Mouse (Mus musculus): ENCODE data around the gene Dek. TPM values are rescaled to one million over a fixed set of nuclear protein-coding genes. Genes with fewer than 3 reads are reported as not detected.

Dek gene
- polyA plus RNA-seq, 1 experiment = 66.4 TPM

GRCm38 (mm10) chr13:47053971-47054370 lies 52.0 kb downstream of the Dek start:
- peak; percentile 83 for DNase-seq (ENCODE audit: low read depth)
- TF ChIP-seq POLR2A (IDR thresholded peaks at IDR 0.05; ENCODE audit: borderline replicate concordance, extremely low read depth, insufficient read depth, insufficient read length, poor library complexity, severe bottlenecking) (no peak), CTCF (IDR thresholded peaks at IDR 0.05; ENCODE audit: borderline replicate concordance, extremely low read depth, insufficient read depth, insufficient read length) (no peak)

GRCm38 (mm10) chr13:47050009-47050408 lies 56.0 kb downstream of the Dek start:
- DNase-seq (ENCODE audit: low read depth) = no peak
- TF ChIP-seq POLR2A (IDR thresholded peaks at IDR 0.05; ENCODE audit: borderline replicate concordance, extremely low read depth, insufficient read depth, insufficient read length, poor library complexity, severe bottlenecking) (no peak), CTCF (IDR thresholded peaks at IDR 0.05; ENCODE audit: borderline replicate concordance, extremely low read depth, insufficient read depth, insufficient read length) (no peak)

DNA sequence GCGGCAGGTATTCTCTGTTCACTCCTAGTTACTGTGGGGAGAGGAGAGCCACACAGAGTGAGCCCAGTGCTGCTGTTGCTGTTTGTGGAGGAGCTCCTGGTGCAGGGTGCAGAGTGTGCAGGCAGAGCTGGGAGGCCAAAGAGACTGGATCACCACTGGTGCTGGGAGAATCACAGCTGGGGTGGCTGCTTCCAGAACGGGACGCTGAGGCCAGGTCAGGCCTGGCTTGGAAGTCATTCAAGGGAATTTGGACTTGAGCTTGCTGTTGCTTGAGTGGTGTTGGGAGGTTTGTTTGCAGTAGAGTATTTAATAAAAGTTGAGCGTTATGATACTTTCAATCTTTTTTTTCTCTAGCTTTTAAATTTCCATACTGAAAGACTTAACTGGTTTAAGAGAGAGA lies 58.0 kb downstream of the Dek start:
- TF ChIP-seq CTCF (IDR thresholded peaks at IDR 0.05; ENCODE audit: borderline replicate concordance, extremely low read depth, insufficient read depth, insufficient read length) = no peak
- no peak for TF ChIP-seq POLR2A (IDR thresholded peaks at IDR 0.05; ENCODE audit: borderline replicate concordance, extremely low read depth, insufficient read depth, insufficient read length, poor library complexity, severe bottlenecking)
- DNase-seq (ENCODE audit: low read depth) = no peak

GRCm38 (mm10) chr13:47044617-47044947 lies 61.4 kb downstream of the Dek start, which contains the start of gene Tpmt:
TSS of gene Tpmt (minus strand) at chr13:47044737.
- TF ChIP-seq POLR2A (IDR thresholded peaks at IDR 0.05; ENCODE audit: borderline replicate concordance, extremely low read depth, insufficient read depth, insufficient read length, poor library complexity, severe bottlenecking) (no peak), CTCF (IDR thresholded peaks at IDR 0.05; ENCODE audit: borderline replicate concordance, extremely low read depth, insufficient read depth, insufficient read length) (no peak)
- no peak for DNase-seq (ENCODE audit: low read depth)

DNA sequence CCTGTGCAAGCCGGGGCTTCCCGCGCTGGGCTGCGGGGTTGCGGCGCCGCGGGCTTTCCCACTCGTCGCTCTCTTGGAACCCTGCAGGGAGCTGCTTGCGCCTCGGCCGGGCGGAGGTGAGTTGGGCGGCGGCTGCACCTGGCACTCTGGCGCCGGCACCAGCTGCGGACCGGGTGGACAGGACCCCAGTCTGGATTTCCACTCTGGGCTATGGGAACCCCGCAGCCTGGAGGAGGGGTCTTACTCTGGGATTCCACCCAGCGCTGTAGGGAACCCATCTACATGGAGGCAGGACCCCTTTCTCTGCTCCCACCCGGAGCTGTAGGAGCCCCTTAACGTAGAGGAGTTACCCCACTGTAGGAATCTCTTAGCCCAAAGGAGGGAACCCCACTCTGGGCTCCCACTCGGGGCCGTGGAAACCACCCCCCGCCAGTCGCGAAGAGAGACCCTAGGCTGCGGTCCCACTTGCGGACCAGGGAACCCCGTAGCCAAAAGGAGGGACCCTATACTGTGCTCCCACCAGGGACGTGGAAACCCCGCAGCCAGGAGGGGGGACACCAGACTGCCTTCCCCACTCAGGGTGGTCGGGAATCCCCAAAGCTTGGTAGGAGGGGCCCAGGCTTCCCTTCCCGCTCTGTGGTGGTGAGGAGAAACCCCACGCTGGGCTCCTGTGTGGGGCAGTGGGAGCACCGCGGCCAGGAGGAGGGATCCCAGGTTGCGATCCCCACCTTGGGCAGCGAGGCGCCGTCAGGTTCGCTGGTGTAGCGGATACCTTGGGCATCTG lies 62.0 kb downstream of the Dek start:
- TF ChIP-seq CTCF (IDR thresholded peaks at IDR 0.05; ENCODE audit: borderline replicate concordance, extremely low read depth, insufficient read depth, insufficient read length) = no peak
- no peak for TF ChIP-seq POLR2A (IDR thresholded peaks at IDR 0.05; ENCODE audit: borderline replicate concordance, extremely low read depth, insufficient read depth, insufficient read length, poor library complexity, severe bottlenecking)
- peak; percentile 26 for DNase-seq (ENCODE audit: low read depth)

GRCm38 (mm10) chr13:47043030-47043680 lies 62.8 kb downstream of the Dek start, which contains the start of gene Kdm1b:
TSS of gene Kdm1b (plus strand) at chr13:47043499.
- TF ChIP-seq POLR2A (IDR thresholded peaks at IDR 0.05; ENCODE audit: borderline replicate concordance, extremely low read depth, insufficient read depth, insufficient read length, poor library complexity, severe bottlenecking) (peak; percentile 92), CTCF (IDR thresholded peaks at IDR 0.05; ENCODE audit: borderline replicate concordance, extremely low read depth, insufficient read depth, insufficient read length) (no peak)
- DNase-seq (ENCODE audit: low read depth) = peak; percentile 98

DNA sequence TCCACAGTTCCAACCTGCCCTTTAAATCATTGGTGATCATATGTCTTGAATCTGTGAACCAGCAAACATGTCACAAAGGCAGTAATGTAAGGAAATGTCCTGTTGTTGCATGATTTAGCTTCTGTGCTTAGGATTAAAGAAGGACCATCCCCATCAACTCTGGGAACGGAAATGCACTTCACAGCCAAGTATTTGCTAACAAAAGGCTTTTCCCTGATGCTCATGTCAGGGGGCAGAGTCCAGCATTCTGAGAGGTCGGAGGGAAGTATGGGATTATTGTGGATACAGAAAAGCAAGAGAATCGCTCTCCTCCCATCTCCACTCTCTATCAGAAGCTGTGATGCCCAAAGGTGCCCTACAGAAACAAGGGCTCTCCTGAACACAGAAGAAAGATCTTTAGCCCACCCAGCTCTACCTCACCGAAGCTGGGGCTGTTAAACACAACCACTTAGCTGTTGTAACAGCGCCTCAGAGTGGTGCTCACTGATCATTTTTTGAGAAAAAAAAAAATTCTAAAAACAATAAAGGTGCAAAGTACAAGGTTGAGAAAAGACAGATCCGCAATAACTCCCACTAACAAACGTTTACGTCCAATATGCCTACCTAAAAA lies 63.9 kb downstream of the Dek start:
- DNase-seq (ENCODE audit: low read depth) = peak; percentile 58
- TF ChIP-seq CTCF (IDR thresholded peaks at IDR 0.05; ENCODE audit: borderline replicate concordance, extremely low read depth, insufficient read depth, insufficient read length) = no peak; the same call in 1 of the 2 replicates
- no peak for TF ChIP-seq POLR2A (IDR thresholded peaks at IDR 0.05; ENCODE audit: borderline replicate concordance, extremely low read depth, insufficient read depth, insufficient read length, poor library complexity, severe bottlenecking)

- TF ChIP-seq POLR2A (IDR thresholded peaks at IDR 0.05; ENCODE audit: borderline replicate concordance, extremely low read depth, insufficient read depth, insufficient read length, poor library complexity, severe bottlenecking) (no peak), CTCF (IDR thresholded peaks at IDR 0.05; ENCODE audit: borderline replicate concordance, extremely low read depth, insufficient read depth, insufficient read length) (no peak)
- no peak for DNase-seq (ENCODE audit: low read depth)
Measured at GRCm38 (mm10) chr13:47040061-47040460, 65.9 kb downstream of the Dek start.

DNA sequence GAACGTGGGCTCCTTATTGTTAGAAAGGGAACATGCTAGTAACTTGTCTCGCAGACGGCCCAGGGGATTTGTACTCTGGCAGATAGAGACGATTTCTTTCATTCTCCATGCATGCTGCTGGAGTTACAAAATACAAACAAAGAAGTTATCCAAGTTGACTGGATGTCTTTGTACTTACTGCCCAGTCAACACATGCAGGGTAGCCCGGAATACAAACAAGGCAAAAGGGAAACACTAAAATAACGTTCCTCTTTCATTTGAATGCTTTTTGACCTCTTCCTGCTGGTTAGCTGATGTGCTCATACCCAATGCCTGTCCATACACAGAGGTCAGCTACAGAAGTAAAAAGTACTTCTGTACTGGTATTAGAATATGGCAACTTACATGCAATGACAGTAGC lies 68.1 kb downstream of the Dek start:
- DNase-seq (ENCODE audit: low read depth) = no peak
- TF ChIP-seq CTCF (IDR thresholded peaks at IDR 0.05; ENCODE audit: borderline replicate concordance, extremely low read depth, insufficient read depth, insufficient read length) (no peak), POLR2A (IDR thresholded peaks at IDR 0.05; ENCODE audit: borderline replicate concordance, extremely low read depth, insufficient read depth, insufficient read length, poor library complexity, severe bottlenecking) (no peak)

Other genes with a start within 250 kb of the Dek start
- 15.1 and 24.8 TPM in 2 replicates for gene Kif13a, start 176.3 kb downstream of the Dek start, polyA plus RNA-seq (2012; rRNA removed)
- gene Nhlrc1, start 91.4 kb downstream of the Dek start, polyA plus RNA-seq (2012; rRNA removed) = 10.1 and 11.3 TPM in 2 replicates
- gene Kdm1b, start 62.7 kb downstream of the Dek start, polyA plus RNA-seq (2012; rRNA removed) = 20.9 and 21.0 TPM in 2 replicates
- gene Tpmt, start 61.5 kb downstream of the Dek start, polyA plus RNA-seq (2012; rRNA removed) = 14.7 and 18.8 TPM in 2 replicates
- 1.0 and 2.2 TPM in 2 replicates for gene Rnf144b, start 16.5 kb upstream of the Dek start, polyA plus RNA-seq (2012; rRNA removed)